Mouse (Mus musculus): ENCODE measurements around the gene Wscd2. TPM values are rescaled to one million over a fixed set of nuclear protein-coding genes. Genes with fewer than 3 reads are reported as not detected.

Gene Wscd2
- polyA plus RNA-seq, 1 experiment = 13.6 TPM

- Histone ChIP-seq H3K36me3 (ENCODE audit: control insufficient read depth, insufficient read depth, low read length) (no peaks in the 10 kb centered on the region), H3K4me1 (ENCODE audit: control insufficient read depth, insufficient read depth, low read length) (peaks cover 2% of the 10 kb centered on the region; the same call in 1 of the 2 replicates), H3K27me3 (ENCODE audit: control insufficient read depth, insufficient read depth, low read length) (no peaks in the 10 kb centered on the region), H3K27ac (ENCODE audit: control insufficient read depth, insufficient read depth, low read depth, low read length) (no peak overlapping the region), H3K4me3 (ENCODE audit: control insufficient read depth, low read depth, low read length) (no peak overlapping the region)
- no peak for TF ChIP-seq CTCF (IDR thresholded peaks at IDR 0.05; ENCODE audit: control insufficient read depth, insufficient read depth, insufficient replicate concordance, low read depth, low read length)
- TF ChIP-seq POLR2A (IDR thresholded peaks at IDR 0.05; ENCODE audit: control insufficient read depth, low read depth, low read length) = no peak
Observed at GRCm38 (mm10) chr5:113506779-113507178, 16.6 kb downstream of the Wscd2 start.

GRCm38 (mm10) chr5:113509167-113509566 lies 19.0 kb downstream of the Wscd2 start:
- no peak overlapping the region for H3K4me3 ChIP-seq (ENCODE audit: control insufficient read depth, low read depth, low read length)
- no peaks in the 10 kb centered on the region for H3K36me3 ChIP-seq (ENCODE audit: control insufficient read depth, insufficient read depth, low read length)
- TF ChIP-seq POLR2A (IDR thresholded peaks at IDR 0.05; ENCODE audit: control insufficient read depth, low read depth, low read length) (no peak), CTCF (IDR thresholded peaks at IDR 0.05; ENCODE audit: control insufficient read depth, insufficient read depth, insufficient replicate concordance, low read depth, low read length) (no peak)
- H3K27ac ChIP-seq (ENCODE audit: control insufficient read depth, insufficient read depth, low read depth, low read length) = no peak overlapping the region
- H3K4me1 ChIP-seq (ENCODE audit: control insufficient read depth, insufficient read depth, low read length) = no peaks in the 10 kb centered on the region
- no peaks in the 10 kb centered on the region for H3K27me3 ChIP-seq (ENCODE audit: control insufficient read depth, insufficient read depth, low read length)

GRCm38 (mm10) chr5:113513640-113514039 lies 23.5 kb downstream of the Wscd2 start:
- Histone ChIP-seq H3K4me3 (ENCODE audit: control insufficient read depth, low read depth, low read length) (no peak overlapping the region), H3K4me1 (ENCODE audit: control insufficient read depth, insufficient read depth, low read length) (peaks cover 4% of the 10 kb centered on the region; the same call in 1 of the 2 replicates), H3K27ac (ENCODE audit: control insufficient read depth, insufficient read depth, low read depth, low read length) (no peak overlapping the region), H3K27me3 (ENCODE audit: control insufficient read depth, insufficient read depth, low read length) (no peaks in the 10 kb centered on the region), H3K36me3 (ENCODE audit: control insufficient read depth, insufficient read depth, low read length) (no peaks in the 10 kb centered on the region)
- TF ChIP-seq POLR2A (IDR thresholded peaks at IDR 0.05; ENCODE audit: control insufficient read depth, low read depth, low read length) (no peak), CTCF (IDR thresholded peaks at IDR 0.05; ENCODE audit: control insufficient read depth, insufficient read depth, insufficient replicate concordance, low read depth, low read length) (no peak)

- TF ChIP-seq POLR2A (IDR thresholded peaks at IDR 0.05; ENCODE audit: control insufficient read depth, low read depth, low read length) = no peak
- TF ChIP-seq CTCF (IDR thresholded peaks at IDR 0.05; ENCODE audit: control insufficient read depth, insufficient read depth, insufficient replicate concordance, low read depth, low read length) = no peak
- H3K4me1 ChIP-seq (ENCODE audit: control insufficient read depth, insufficient read depth, low read length) = peaks cover 4% of the 10 kb centered on the region; the same call in 1 of the 2 replicates
- no peak overlapping the region for H3K27ac ChIP-seq (ENCODE audit: control insufficient read depth, insufficient read depth, low read depth, low read length)
Observed at GRCm38 (mm10) chr5:113514062-113514461, 23.9 kb downstream of the Wscd2 start.

GRCm38 (mm10) chr5:113516119-113516872 lies 26.2 kb downstream of the Wscd2 start:
- Histone ChIP-seq H3K4me1 (ENCODE audit: control insufficient read depth, insufficient read depth, low read length) (peaks cover 4% of the 10 kb centered on the region; the same call in 1 of the 2 replicates), H3K27ac (ENCODE audit: control insufficient read depth, insufficient read depth, low read depth, low read length) (no peak overlapping the region), H3K27me3 (ENCODE audit: control insufficient read depth, insufficient read depth, low read length) (no peaks in the 10 kb centered on the region), H3K4me3 (ENCODE audit: control insufficient read depth, low read depth, low read length) (no peak overlapping the region), H3K36me3 (ENCODE audit: control insufficient read depth, insufficient read depth, low read length) (no peaks in the 10 kb centered on the region)
- TF ChIP-seq CTCF (IDR thresholded peaks at IDR 0.05; ENCODE audit: control insufficient read depth, insufficient read depth, insufficient replicate concordance, low read depth, low read length) (no peak), POLR2A (IDR thresholded peaks at IDR 0.05; ENCODE audit: control insufficient read depth, low read depth, low read length) (no peak)

More at GRCm38 (mm10) chr5:113514062-113514461, 23.9 kb downstream of the Wscd2 start:
- H3K36me3 ChIP-seq (ENCODE audit: control insufficient read depth, insufficient read depth, low read length) = no peaks in the 10 kb centered on the region
- H3K27me3 ChIP-seq (ENCODE audit: control insufficient read depth, insufficient read depth, low read length) = no peaks in the 10 kb centered on the region
- H3K4me3 ChIP-seq (ENCODE audit: control insufficient read depth, low read depth, low read length) = no peak overlapping the region

GRCm38 (mm10) chr5:113516873-113517336 lies 26.8 kb downstream of the Wscd2 start:
- H3K4me3 ChIP-seq (ENCODE audit: control insufficient read depth, low read depth, low read length) = no peak overlapping the region
- H3K27me3 ChIP-seq (ENCODE audit: control insufficient read depth, insufficient read depth, low read length) = no peaks in the 10 kb centered on the region
- no peaks in the 10 kb centered on the region for H3K36me3 ChIP-seq (ENCODE audit: control insufficient read depth, insufficient read depth, low read length)
- TF ChIP-seq CTCF (IDR thresholded peaks at IDR 0.05; ENCODE audit: control insufficient read depth, insufficient read depth, insufficient replicate concordance, low read depth, low read length) (no peak), POLR2A (IDR thresholded peaks at IDR 0.05; ENCODE audit: control insufficient read depth, low read depth, low read length) (no peak)
- H3K27ac ChIP-seq (ENCODE audit: control insufficient read depth, insufficient read depth, low read depth, low read length) = no peak overlapping the region
- H3K4me1 ChIP-seq (ENCODE audit: control insufficient read depth, insufficient read depth, low read length) = peaks cover 4% of the 10 kb centered on the region; the same call in 1 of the 2 replicates

GRCm38 (mm10) chr5:113517387-113517786 lies 27.3 kb downstream of the Wscd2 start:
- Histone ChIP-seq H3K4me3 (ENCODE audit: control insufficient read depth, low read depth, low read length) (no peak overlapping the region), H3K27ac (ENCODE audit: control insufficient read depth, insufficient read depth, low read depth, low read length) (no peak overlapping the region), H3K4me1 (ENCODE audit: control insufficient read depth, insufficient read depth, low read length) (peaks cover 4% of the 10 kb centered on the region; the same call in 1 of the 2 replicates), H3K36me3 (ENCODE audit: control insufficient read depth, insufficient read depth, low read length) (no peaks in the 10 kb centered on the region), H3K27me3 (ENCODE audit: control insufficient read depth, insufficient read depth, low read length) (no peaks in the 10 kb centered on the region)
- TF ChIP-seq CTCF (IDR thresholded peaks at IDR 0.05; ENCODE audit: control insufficient read depth, insufficient read depth, insufficient replicate concordance, low read depth, low read length) (no peak), POLR2A (IDR thresholded peaks at IDR 0.05; ENCODE audit: control insufficient read depth, low read depth, low read length) (no peak)

All from testis, adult 2 months (tissue).